Mouse (Mus musculus): ENCODE data around the gene Sectm1a. TPM values are rescaled to one million over a fixed set of nuclear protein-coding genes. Genes with fewer than 3 reads are reported as not detected.
"Not testable (repeated sequence)": the region's sequence is repeated elsewhere in the genome, so short reads cannot be mapped to it uniquely, and the experiment has no call there.

Sectm1a gene
- total RNA-seq, 2 experiments from 2014 or later, result not detected

DNA sequence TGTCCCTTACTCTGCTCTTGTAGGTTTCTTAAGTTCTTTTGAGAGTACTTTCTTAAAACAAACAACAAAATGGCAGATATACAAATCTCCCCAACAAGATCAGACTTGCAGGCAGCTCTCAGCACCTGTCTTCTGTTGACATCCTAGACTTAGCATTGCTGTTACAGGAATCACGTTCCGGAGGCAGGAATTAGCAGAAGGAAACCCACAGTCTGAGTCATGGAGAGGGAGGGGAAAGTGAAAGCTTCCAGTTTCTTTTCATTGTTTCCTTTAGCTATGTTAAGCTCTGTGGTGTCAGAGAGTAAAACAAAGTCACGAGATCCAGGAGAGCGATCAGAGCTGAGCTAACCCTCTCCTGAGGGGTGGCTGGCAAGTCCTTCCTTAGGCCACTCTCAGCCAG lies 9.9 kb upstream of the Sectm1a start:
- no peak for DNase-seq (ENCODE audit: low spot score in 2 of 2)

DNA sequence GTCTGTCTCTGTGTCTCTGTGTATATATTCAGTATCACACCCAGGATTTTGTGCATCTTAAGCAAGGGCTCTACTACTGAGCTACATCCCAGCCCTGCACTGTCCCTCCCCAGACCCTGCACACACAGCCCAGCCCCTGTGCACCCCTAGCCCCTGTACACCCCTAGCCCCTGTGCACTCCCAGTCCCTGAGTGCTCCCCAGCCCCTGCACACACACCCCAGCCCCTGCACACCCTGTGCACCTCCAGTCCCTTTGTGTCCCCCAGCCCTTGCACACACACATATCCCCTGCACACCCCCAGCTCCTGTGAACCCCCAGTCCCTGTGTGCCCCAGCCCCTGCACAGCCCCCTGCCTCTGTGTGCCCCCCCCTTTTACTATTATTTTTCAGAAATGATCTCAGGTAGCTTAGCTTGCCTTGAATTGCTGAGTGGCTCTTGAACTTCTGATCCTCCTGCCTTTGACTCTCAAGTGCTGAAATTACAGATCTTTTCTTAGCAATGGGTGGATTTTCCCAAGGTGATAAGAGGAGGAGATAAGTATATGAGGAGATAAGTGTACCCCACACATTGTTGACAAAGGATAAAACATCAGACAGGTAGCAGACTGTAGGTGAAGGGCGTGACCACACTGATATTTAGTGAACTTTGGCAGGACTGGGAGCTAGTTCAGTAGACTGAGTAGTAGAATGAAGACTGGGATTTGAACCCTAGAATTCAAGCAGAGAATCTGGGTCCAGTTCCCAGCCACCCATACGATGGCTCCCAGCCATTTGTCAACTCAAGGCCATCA lies 8.9 kb upstream of the Sectm1a start:
- DNase-seq (ENCODE audit: low spot score in 2 of 2), result no peak

DNA sequence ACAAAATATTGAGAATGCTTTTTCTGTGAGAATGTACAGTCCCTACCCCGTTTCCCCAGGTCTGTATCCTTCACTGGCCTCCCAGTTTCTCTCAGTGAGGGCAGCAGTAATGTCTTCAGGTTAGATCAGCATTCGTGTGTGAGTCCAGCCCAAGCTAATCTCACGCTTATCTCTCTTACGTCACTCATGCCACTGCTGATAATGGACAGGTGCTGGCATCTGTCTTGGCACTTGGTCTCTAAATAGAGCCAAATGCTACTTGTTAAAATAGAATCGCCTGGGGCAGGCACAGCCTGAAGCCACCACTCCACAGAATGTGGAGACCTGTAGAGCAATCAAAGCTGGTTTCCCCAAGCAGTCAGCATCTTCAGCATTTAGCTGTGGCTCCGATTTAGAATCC lies 8.0 kb upstream of the Sectm1a start:
- DNase-seq (ENCODE audit: low spot score in 2 of 2), result no peak

DNA sequence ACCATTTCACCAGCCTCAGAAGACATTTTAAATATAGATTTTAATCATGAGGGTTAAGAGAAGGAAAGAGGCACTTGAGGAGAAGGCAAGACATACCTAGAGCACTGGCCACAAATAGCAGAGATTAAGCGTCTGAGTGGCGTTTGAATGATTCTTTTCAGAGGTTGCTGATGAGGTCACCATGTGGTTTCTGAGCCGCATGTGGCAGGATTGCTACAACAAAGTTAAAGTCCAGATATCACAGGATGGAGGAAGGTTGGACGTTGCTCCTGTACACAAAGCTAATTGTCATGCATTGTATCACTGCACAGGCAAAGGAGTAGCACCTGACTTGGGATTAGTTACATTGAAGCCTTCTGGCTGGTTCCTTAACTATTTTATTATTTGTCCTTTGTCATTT lies 5.3 kb upstream of the Sectm1a start:
- DNase-seq (ENCODE audit: low spot score in 2 of 2), result no peak

DNA sequence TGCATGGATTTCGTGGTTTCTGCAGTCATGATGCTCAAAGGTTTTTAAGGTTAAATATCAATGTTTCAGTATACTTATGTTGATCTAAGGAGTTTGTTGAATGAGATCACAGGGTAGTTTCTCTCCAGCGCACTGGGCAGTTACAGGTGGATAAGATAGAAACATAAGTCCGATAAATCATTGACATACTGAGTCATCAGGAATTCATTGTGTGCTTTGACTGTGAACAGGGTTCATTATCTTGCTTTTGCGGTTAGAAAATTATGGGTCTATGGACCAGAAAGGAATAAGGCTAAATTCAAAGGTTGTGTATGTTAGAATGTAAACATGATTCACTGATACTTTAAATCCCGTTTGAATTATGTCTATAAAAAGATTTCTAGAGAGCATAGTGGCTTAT lies 4.2 kb upstream of the Sectm1a start:
- DNase-seq (ENCODE audit: low spot score in 2 of 2), result no peak

DNA sequence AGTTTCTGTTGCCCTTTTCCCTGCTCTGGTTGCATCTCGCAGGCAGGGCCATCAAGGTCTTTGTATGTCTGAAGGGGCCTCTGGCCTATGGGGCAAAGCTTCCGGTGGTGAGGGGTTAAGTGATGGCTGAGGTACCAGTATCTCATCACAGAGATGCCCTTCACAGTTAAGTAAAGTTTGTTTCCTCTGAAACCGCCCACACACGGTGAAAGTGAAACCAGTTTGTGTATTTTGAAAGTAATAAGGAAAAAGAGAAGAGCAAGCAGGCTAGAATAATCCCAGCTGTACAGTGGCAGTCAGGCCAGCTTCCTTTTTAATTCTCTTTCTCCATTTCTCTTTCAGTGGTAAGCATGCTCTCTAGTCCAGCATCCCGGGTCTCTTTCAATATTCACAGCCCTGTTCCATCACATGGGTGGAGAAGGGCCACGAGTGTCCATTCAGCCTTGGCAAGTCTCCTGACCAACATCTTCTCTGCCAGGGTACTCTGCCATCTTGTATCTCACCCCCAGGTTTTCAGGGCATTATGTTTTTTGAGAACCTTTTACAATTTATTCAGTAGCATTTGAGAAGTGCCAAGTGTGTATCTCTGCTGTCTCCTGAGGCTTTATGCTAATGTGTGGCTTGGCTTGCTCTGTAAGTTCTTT lies 2.0 kb upstream of the Sectm1a start:
- no peak for DNase-seq (ENCODE audit: low spot score in 2 of 2)

DNA sequence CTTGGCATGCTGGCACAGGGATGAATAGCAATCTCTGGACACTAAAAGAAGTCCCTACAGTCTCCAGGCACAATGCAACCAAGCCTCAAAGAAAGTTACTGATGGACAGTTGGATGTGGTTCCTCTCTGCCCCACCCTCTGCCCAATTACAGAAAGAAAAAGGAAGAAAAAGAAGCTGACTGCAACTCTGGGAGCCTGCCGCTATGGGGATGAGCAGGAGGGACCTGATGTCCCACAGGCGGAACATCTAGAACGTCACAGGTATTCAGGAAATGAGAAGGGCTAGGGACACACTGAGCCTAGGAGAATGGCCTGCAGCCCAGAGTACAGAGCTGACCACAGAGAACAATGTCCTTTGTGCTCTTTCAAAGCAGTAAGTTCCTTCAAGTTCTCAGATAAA lies 1.2 kb upstream of the Sectm1a start:
- no peak for DNase-seq (ENCODE audit: low spot score in 2 of 2)

DNA sequence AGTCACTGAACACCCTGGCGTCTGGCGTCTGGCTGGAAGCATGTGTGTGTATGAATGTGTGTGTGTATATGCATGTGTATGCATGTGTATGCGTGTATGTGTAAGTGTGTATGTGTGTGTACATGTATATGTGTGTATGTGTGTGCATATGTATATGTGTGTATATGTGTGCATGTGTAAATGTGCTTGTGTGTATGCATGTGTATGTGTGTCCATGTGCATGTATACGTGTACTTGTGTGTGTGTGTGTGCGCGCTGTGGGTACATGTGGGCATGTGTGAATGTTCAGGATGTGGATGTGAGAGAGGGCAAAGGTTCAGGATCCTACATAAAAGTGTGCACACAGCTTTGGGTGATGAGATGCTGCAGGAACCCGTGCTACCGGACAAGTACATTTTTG lies 690 bp downstream of the Sectm1a start:
- no peak for DNase-seq (ENCODE audit: low spot score in 2 of 2)

DNA sequence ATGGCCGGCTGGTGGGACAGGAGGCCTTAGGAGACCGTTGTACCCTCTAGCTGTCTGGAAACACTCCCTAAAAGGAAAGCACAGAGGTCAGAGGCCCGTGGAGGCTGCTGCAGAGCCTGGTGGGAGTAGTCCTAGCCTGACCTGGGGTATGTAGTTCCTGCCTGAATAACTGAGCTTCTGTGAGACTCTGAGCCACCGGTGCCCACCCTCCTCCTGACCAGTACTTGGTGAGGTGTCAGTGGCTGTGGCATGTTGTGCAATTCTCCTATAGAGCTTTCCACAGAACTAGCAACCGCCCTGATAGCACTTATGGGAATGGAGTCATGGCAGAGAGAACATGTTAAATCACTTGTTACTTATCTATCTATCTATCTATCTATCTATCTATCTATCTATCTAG lies 5.4 kb downstream of the Sectm1a start:
- DNase-seq (ENCODE audit: low spot score in 2 of 2), result no peak

DNA sequence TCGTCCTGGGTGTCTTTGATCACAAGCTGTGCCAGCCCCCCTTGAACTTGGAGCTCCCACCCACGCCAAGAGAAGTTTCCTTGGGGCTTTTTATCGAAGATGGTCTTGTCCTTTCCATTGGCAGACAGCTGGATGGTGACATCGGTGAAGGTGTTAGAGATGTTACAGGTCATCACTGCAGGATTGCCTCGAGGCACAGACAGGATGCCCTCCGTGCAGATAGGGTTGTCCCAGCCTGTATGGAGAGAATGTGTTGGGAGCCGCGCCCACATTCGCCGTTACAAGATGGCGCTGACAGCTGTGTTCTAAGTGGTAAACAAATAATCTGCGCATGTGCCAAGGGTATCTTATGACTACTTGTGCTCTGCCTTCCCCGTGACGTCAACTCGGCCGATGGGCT lies 11.4 kb downstream of the Sectm1a start:
- not testable (repeated sequence) for DNase-seq (ENCODE audit: low spot score in 2 of 2)

DNA sequence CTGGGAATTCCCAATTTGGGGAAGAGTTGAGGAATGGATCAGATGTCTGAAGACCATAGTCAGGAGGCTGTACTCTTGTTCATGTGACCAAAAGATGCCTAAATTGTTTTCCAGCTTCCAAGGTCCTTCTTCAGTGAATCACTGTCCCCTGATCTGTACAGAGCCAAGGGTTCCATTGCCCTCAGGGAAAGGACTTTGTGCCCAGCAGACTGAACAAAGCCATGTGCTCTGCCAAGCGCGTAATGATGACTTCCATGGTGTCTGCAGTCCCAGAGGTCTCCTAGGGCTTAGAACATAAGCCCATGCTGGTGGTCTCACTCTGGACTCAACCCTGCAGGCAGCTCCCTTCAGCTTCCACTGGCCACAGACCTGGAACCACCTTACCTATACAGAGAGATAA lies 13.1 kb downstream of the Sectm1a start:
- no peak for DNase-seq (ENCODE audit: low spot score in 2 of 2)

DNA sequence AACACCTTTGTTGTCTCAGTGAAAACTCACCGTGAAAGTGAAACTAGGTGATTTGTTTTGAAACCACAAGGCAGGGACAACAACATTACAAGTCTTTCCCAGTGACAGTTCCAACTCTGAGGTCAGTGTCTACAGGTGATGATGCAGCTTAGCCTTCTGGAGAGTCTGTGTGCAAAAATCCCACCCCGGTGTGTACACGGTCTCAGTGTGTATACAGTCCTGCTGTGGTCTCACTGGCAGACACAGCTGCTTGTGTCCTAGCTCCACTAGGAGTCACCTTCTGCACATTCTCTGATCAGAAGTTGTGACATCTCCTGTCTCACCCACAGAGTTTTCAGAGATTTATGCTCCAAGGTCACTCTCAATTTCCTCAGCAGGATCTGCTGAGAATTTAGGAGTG lies 16.8 kb downstream of the Sectm1a start:
- DNase-seq (ENCODE audit: low spot score in 2 of 2), result no peak

DNA sequence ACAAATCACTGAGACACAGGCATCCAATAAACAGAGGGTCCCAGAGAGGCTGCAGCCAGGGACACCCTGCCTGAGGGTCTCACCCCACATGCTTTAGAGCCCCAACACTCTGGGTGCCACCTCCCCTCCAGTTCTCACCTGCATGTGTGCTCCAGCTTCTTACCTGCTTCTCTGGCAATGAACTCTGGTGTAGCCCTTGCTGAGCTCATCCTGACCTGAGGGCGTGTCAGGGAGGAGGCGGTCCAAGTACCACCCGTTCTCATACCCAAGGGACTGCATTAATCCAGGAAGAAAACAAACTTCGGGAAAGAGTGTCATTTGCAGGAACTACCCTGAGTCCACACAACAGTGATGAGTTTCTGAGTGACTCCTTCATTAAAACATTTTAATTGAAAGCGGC lies 17.6 kb downstream of the Sectm1a start, which contains the start of gene Sectm1b:
TSS of gene Sectm1b (minus strand) at position 191 of the 400 bp plus-strand sequence.
- DNase-seq (ENCODE audit: low spot score in 2 of 2), result no peak

DNA sequence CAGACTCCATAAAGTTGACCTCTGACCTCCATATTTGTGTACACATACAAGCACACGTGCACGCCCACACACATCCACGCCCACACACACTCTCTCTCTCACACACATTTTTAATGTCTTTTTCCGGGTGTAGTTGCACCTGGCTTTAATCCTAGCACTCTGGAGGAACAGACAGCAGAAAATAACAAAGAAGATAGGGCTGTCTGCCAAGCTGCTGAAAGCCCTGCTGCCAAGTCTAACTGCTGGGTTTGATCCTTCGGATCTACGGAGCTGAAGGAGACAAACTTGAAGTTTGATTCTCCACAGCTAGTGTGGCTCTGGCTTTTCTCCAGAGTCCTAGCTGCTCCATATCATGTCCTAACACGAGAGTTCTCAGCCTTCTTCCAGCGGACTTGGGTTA lies 19.4 kb downstream of the Sectm1a start:
- peak in 1 of 2 experiments; percentile 19 for DNase-seq (ENCODE audit: low spot score in 2 of 2)

DNA sequence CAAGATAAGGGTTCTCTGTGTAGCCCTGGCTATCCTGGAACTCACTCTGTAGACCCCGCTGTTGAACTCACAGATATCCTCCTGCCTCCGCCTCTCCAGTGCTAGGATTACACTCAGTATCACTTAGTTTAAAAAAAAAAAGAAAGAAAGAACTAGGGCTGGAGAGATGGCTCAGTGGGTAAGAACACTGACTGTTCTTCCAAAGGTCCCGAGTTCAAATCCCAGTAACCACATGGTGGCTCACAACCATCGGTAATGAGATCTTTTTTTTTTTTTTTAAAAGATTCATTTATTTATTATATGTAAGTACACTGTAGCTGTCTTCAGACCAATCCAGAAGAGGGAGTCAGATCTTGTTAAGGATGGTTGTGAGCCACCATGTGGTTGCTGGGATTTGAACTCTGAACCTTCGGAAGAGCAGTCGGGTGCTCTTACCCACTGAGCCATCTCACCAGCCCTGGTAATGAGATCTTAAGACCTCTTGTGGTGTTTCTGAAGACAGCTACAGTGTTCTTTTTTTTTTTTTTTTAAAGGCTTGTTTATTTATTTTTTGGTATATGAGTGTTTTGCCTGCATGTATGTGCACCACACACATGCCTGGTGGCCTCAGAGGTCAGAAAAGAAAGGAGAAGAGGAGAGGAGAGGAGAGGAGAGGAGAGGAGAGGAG lies 20.5 kb downstream of the Sectm1a start:
- DNase-seq (ENCODE audit: low spot score in 2 of 2), result not testable (repeated sequence)

DNA sequence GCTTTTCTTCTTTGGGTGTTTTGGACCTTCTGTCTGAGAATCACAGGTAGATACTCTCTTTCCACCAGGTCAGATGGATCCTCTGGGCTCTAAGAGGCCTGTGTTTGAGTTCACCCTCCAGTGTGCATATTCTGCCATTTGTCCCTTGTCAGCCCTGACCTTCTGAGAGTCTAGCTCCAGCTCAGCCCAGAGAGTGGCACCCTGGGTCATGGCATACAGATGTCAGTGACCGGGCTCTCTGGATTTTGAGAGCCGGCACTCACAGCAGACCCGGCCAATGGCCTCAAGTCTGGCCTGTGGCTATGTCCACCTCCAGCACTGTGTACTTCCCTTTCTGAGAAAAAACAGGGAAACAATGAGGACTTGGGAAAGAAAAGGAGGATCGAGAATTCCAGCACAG lies 21.5 kb downstream of the Sectm1a start:
- DNase-seq (ENCODE audit: low spot score in 2 of 2), result no peak

DNA sequence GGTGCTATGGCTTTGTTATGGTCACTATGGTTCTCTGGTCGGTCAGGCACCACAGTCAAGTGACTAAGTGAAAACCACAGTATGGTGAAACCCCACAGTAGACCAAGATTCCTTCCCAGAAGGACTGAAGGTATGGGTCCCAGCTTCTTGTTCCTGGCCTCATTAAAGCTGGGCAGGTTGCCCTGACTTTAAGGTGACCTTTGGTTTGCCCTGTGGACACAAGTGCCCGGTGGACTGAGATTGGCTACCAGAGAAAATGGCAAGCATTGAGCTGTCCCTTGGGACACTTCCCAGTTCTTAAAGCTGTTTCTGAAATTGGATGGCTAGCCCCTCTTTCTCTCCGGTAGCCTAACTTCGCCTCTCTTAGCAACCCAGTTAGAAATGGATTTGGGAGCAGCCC lies 22.1 kb downstream of the Sectm1a start:
- DNase-seq (ENCODE audit: low spot score in 2 of 2), result no peak

DNA sequence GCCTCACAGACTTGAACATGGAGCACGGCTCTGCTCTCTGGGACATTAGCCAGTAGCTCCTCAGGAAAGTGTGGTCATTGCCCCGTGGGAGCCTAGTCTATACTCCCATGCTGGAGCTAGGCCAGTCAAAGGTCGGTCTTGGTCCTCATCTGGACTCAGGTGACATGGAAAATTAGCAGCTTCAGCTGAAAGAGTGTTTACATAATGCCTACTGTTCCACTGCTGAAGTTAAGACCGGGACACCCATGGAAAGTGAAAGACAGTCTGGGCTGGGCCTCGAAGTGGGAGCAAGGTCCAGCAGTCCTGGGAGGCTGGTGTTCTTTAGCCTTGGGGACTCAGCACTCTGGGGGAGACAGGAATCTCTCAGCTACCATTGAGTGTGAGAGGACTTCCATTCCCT lies 22.9 kb downstream of the Sectm1a start:
- DNase-seq (ENCODE audit: low spot score in 2 of 2), result no peak

DNA sequence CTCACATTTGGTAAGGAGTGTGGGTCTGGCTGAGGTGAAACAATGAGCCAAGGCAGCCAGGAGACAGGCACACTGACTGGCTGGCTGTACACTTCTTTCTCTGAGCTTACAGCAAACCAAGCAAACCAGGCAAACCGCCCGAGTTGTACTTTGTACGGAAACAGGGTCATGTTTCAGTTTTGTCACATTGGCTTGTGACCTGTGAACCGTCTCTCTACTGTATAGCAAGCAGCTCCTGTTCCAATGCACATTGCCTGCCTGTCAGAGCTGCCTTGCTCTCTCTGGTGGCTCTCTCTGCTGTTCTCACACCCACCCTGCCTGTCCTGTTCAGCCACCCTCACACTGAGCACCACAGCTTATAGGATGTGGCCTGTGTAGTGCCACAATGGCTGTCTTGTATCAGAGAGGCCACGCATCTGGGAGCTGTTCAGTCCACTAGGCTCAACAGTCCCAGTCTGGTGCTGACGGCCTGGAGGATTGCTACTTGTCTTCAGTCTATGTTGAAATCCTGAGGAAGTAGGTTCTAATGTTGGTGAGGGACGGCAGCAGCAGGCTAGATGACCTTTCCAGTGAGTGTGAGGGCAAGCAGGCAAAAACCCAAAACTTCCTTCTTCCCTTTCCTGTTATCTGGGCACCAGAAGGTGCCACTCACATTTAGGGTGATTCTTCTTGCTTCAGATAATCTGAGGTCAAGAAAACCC lies 24.3 kb downstream of the Sectm1a start:
- DNase-seq (ENCODE audit: low spot score in 2 of 2), result no peak

DNA sequence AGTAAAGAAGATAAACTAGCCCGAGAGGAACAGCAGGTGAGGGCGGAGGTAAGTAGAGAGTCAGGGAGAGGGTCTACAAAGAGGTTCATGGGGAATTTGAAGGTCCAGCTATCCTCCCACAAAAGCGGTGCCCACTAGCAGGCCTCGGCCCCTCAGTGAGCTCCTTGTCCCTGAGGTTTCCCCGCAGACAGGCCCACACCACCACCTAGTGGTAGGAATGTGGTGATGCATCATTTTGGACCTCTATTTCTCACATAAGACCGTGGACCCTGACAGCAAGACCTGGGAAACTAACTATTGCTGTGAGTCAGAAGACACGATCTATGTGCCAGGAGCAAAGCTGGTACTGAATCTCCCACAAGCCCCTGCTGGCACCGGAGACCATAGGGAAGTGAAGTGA lies 27.5 kb downstream of the Sectm1a start:
- DNase-seq (ENCODE audit: low spot score in 2 of 2), result peak; percentile 82 to 85

DNA sequence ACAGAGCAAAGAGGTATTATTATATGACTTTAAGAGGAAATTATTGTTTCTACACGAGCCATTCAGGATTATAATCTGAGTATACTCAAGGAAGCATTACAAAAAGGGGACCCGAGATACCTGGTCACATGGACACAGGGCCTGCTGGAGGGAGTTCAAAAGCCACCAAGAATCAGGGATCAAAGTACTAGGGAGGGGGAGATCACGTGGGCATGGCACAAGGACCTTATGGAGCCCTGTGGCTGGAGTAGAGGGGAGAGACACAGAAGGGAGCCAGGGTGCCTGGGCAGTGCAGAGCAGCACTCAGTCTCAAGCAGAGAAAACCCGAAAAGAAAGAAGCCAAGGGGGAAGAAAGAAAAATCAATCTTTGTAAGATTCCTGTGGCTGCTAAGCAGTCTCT lies 28.6 kb downstream of the Sectm1a start:
- DNase-seq (ENCODE audit: low spot score in 2 of 2), result no peak

DNA sequence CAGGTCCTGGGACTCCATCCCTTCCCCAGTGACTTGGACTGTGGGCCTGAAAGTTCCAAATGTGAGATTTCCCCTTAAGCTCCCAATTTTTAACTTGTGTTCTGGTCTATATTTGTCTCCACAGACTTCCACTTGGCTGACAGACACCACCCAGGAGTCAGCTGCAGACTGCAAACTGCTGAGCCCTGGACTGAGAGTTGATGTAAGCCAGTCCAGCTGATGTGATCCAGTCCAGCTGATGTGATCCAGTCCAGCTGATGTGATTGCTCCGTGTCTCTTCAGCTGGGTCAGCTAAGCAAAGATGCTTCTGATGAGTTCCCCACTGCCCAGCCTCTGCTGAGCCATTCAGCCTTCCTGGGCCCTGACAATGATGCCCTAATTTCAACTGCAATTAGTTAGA lies 29.2 kb downstream of the Sectm1a start:
- DNase-seq (ENCODE audit: low spot score in 2 of 2), result no peak

Measured in layer of hippocampus, postnatal 10 days (tissue).